Mouse (Mus musculus) cortical plate, adult 2 months (tissue): ENCODE measurements around the gene Arhgef18.

ENCODE experiments used
- CTCF ChIP-seq: fragments of 200-500 bp; IDR thresholded peaks from 2 replicates; pipeline ENCODE4 v1.5.1; 2011; ENCODE audit warnings: mild to moderate bottlenecking, control low read depth, low read length; ENCODE audit not compliant: insufficient read depth; ENCODE audit errors: extremely low read depth
- POLR2A ChIP-seq: fragments of 200-500 bp; IDR thresholded peaks from 2 replicates; pipeline ENCODE4 v1.6.1; 2011; ENCODE audit warnings: mild to moderate bottlenecking, low read length, control low read depth; ENCODE audit not compliant: insufficient read depth; ENCODE audit errors: extremely low read depth

DNA sequence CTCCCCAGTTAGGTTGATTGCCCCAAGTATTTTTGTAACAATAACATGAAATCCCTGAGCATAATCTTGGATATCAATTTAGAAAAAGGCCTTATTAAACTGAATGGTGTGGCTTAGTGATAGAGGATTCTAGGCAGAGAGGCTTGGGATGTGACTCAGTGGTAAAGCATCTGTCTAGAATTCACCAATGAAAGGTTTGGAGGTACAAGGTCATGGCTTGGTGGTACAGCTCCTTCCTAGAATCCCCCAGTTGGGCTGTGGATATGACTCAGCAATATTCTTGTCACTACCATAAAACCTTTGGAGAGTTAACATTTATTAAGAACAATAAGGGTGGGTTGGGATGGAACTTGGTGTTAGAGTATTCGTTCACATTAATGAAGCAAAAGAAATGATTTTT, 20.0 kb downstream of the Arhgef18 start:
- TF ChIP-seq CTCF (no peak), POLR2A (no peak)
